Mouse (Mus musculus) CH12.LX (cell line): ENCODE results near the gene Nucb1. TPM values are rescaled to one million over a fixed set of nuclear protein-coding genes. Genes with fewer than 3 reads are reported as not detected.

Experiments used
- DNase-seq: peaks from one replicate; pipeline ENCODE4 v3.0.0-alpha.2; 2013; ENCODE audit errors: extremely low read depth
- H3K27ac ChIP-seq: 2 replicates; pipeline ENCODE4 v1.5.1; 2012; ENCODE audit warnings: low read depth, mild to moderate bottlenecking, control low read depth, moderate library complexity; ENCODE audit not compliant: insufficient read depth
- H3K27me3 ChIP-seq: replicated peaks from 2 replicates; pipeline ENCODE3; 2012; ENCODE audit warnings: inconsistent platforms
- H3K36me3 ChIP-seq, 2 experiments: replicated peaks in 1 of 2; 2 replicates each; pipeline versions ENCODE3 to v1.6.1; 2012; ENCODE audit warnings: inconsistent platforms in 1 of 2, low read length in 1 of 2, mild to moderate bottlenecking in 1 of 2, mixed read lengths in 1 of 2, moderate library complexity in 1 of 2; ENCODE audit not compliant: control insufficient read depth in 1 of 2, insufficient read depth in 1 of 2
- H3K4me1 ChIP-seq, 2 experiments: 2 replicates each; pipeline ENCODE4 v1.6.1; 2012; ENCODE audit warnings: inconsistent platforms in 1 of 2, moderate library complexity in 1 of 2; ENCODE audit not compliant: insufficient read depth in 2 of 2, control insufficient read depth in 1 of 2
- H3K4me2 ChIP-seq: 2 replicates; pipeline ENCODE4 v1.6.1; 2012; ENCODE audit warnings: low read depth, mild to moderate bottlenecking, control low read depth; ENCODE audit not compliant: poor library complexity, insufficient read depth, severe bottlenecking
- H3K4me3 ChIP-seq, 3 experiments: fragments of 150-350 bp in 1 of 3; sonication (generic) in 1 of 3; replicated peaks in 1 of 3; 2 replicates each; pipeline versions ENCODE3 to v1.5.1; 2011 to 2012; ENCODE audit warnings: low read depth in 2 of 3, low read length in 2 of 3, mild to moderate bottlenecking in 2 of 3, moderate library complexity in 2 of 3, control low read depth in 1 of 3, improper control_type of control experiment in 1 of 3, inconsistent platforms in 1 of 3, mixed read lengths in 1 of 3; ENCODE audit not compliant: poor library complexity in 1 of 3
- H3K79me2 ChIP-seq: replicated peaks from 2 replicates; pipeline ENCODE4 v1.6.1; 2012; ENCODE audit warnings: mild to moderate bottlenecking, moderate library complexity; ENCODE audit not compliant: control insufficient read depth, poor library complexity, insufficient read depth, severe bottlenecking; ENCODE audit errors: extremely low read depth
- H3K9ac ChIP-seq: 2 replicates; pipeline ENCODE4 v1.6.1; 2012; ENCODE audit warnings: low read depth, mild to moderate bottlenecking, control low read depth, moderate library complexity; ENCODE audit not compliant: insufficient read depth
- H3K9me3 ChIP-seq: replicated peaks from 2 replicates; pipeline ENCODE3; 2012; ENCODE audit warnings: low read length, inconsistent platforms, mixed read lengths
- BHLHE40 ChIP-seq: IDR thresholded peaks from 2 replicates; pipeline ENCODE4 v1.6.1; 2011; ENCODE audit warnings: mild to moderate bottlenecking, low read depth, low read length, improper control_type of control experiment
- CHD1 ChIP-seq: IDR thresholded peaks from 2 replicates; pipeline ENCODE4 v1.6.1; 2012; ENCODE audit warnings: low read depth, low read length, improper control_type of control experiment, inconsistent platforms
- CHD2 ChIP-seq: IDR thresholded peaks from 2 replicates; pipeline ENCODE4 v1.6.1; 2011; ENCODE audit warnings: low read length, improper control_type of control experiment
- CTCF ChIP-seq, 2 experiments: IDR thresholded peaks in 1 of 2; conservative IDR thresholded peaks in 1 of 2; 2 replicates each; pipeline ENCODE4 v1.5.1; 2011 to 2012; ENCODE audit warnings: low read depth in 2 of 2, low read length in 2 of 2, improper control_type of control experiment in 1 of 2, inconsistent platforms in 1 of 2, mild to moderate bottlenecking in 1 of 2, moderate library complexity in 1 of 2
- E2F4 ChIP-seq: IDR thresholded peaks from 2 replicates; pipeline ENCODE4 v1.6.1; 2011; ENCODE audit warnings: low read depth, low read length, improper control_type of control experiment; ENCODE audit not compliant: insufficient replicate concordance
- ELF1 ChIP-seq: IDR thresholded peaks from 2 replicates; pipeline ENCODE4 v1.6.1; 2014; ENCODE audit warnings: low read depth, mild to moderate bottlenecking, inconsistent platforms, low read length, improper control_type of control experiment
- EP300 ChIP-seq: IDR thresholded peaks from 2 replicates; pipeline ENCODE4 v1.6.1; 2011; ENCODE audit warnings: low read length, improper control_type of control experiment
- ETS1 ChIP-seq: conservative IDR thresholded peaks from 2 replicates; pipeline ENCODE4 v1.6.1; 2012; ENCODE audit warnings: low read depth, mild to moderate bottlenecking, inconsistent platforms, low read length, improper control_type of control experiment, moderate library complexity
- GABPA ChIP-seq: IDR thresholded peaks from 2 replicates; pipeline ENCODE4 v1.6.1; 2012; ENCODE audit warnings: low read depth, low read length, improper control_type of control experiment, inconsistent platforms; ENCODE audit not compliant: insufficient replicate concordance
- HCFC1 ChIP-seq: IDR thresholded peaks from 2 replicates; pipeline ENCODE4 v1.6.1; 2012; ENCODE audit warnings: low read depth, mild to moderate bottlenecking, inconsistent platforms, low read length, improper control_type of control experiment
- IRF4 ChIP-seq: IDR thresholded peaks from 2 replicates; pipeline ENCODE4 v1.6.1; 2014; ENCODE audit warnings: low read depth, mild to moderate bottlenecking, inconsistent platforms, low read length, improper control_type of control experiment
- JUN ChIP-seq: IDR thresholded peaks from 2 replicates; pipeline ENCODE4 v1.6.1; 2011; ENCODE audit warnings: low read depth, mild to moderate bottlenecking, low read length, improper control_type of control experiment, moderate library complexity; ENCODE audit not compliant: insufficient read depth
- JUND ChIP-seq: conservative IDR thresholded peaks from 2 replicates; pipeline ENCODE4 v1.6.1; 2011; ENCODE audit warnings: low read depth, low read length, improper control_type of control experiment
- KAT2A ChIP-seq: IDR thresholded peaks from 2 replicates; pipeline ENCODE4 v1.6.1; 2012; ENCODE audit warnings: low read length, improper control_type of control experiment, inconsistent platforms; ENCODE audit not compliant: insufficient replicate concordance
- MAFK ChIP-seq: IDR thresholded peaks from 2 replicates; pipeline ENCODE4 v1.6.1; 2011; ENCODE audit warnings: low read length, improper control_type of control experiment; ENCODE audit not compliant: insufficient replicate concordance
- MAX ChIP-seq: IDR thresholded peaks from 2 replicates; pipeline ENCODE4 v1.6.1; 2011; ENCODE audit warnings: low read length, improper control_type of control experiment
- MAZ ChIP-seq: IDR thresholded peaks from 2 replicates; pipeline ENCODE4 v1.6.1; 2012; ENCODE audit warnings: low read depth, mild to moderate bottlenecking, inconsistent platforms, low read length, improper control_type of control experiment, moderate library complexity
- MEF2A ChIP-seq: IDR thresholded peaks from 2 replicates; pipeline ENCODE4 v1.6.1; 2014; ENCODE audit warnings: low read depth, mild to moderate bottlenecking, inconsistent platforms, low read length, improper control_type of control experiment, borderline replicate concordance
- MXI1 ChIP-seq: IDR thresholded peaks from 2 replicates; pipeline ENCODE4 v1.6.1; 2011; ENCODE audit warnings: mild to moderate bottlenecking, low read depth, low read length, improper control_type of control experiment
- MYC ChIP-seq: IDR thresholded peaks from 2 replicates; pipeline ENCODE4 v1.6.1; 2011; ENCODE audit warnings: low read depth, mild to moderate bottlenecking, improper control_type of control experiment, low read length
- NELFE ChIP-seq: IDR thresholded peaks from 2 replicates; pipeline ENCODE4 v1.6.1; 2011; ENCODE audit warnings: low read depth, low read length, improper control_type of control experiment
- NRF1 ChIP-seq: IDR thresholded peaks from 2 replicates; pipeline ENCODE4 v1.6.1; 2014; ENCODE audit warnings: low read depth, mild to moderate bottlenecking, inconsistent platforms, low read length, improper control_type of control experiment, moderate library complexity
- PAX5 ChIP-seq: IDR thresholded peaks from 2 replicates; pipeline ENCODE4 v1.6.1; 2012; ENCODE audit warnings: low read length, inconsistent platforms, mixed read lengths
- POLR2A ChIP-seq: IDR thresholded peaks from 2 replicates; pipeline ENCODE4 v1.6.1; 2011; ENCODE audit warnings: low read depth, mild to moderate bottlenecking, improper control_type of control experiment, low read length
- POLR2AphosphoS2 ChIP-seq: IDR thresholded peaks from 2 replicates; pipeline ENCODE4 v1.6.1; 2011; ENCODE audit warnings: low read depth, low read length, improper control_type of control experiment
- RAD21 ChIP-seq: IDR thresholded peaks from 2 replicates; pipeline ENCODE4 v1.6.1; 2011; ENCODE audit warnings: low read depth, mild to moderate bottlenecking, low read length, improper control_type of control experiment, moderate library complexity
- RCOR1 ChIP-seq: conservative IDR thresholded peaks from 2 replicates; pipeline ENCODE4 v1.6.1; 2012; ENCODE audit warnings: low read depth, mild to moderate bottlenecking, inconsistent platforms, low read length, improper control_type of control experiment
- SIN3A ChIP-seq: IDR thresholded peaks from 2 replicates; pipeline ENCODE4 v1.6.1; 2012; ENCODE audit warnings: low read length, improper control_type of control experiment, inconsistent platforms
- SMC3 ChIP-seq: IDR thresholded peaks from 2 replicates; pipeline ENCODE4 v1.6.1; 2011; ENCODE audit warnings: low read depth, low read length, improper control_type of control experiment
- TBP ChIP-seq: conservative IDR thresholded peaks from 2 replicates; pipeline ENCODE4 v1.6.1; 2011; ENCODE audit warnings: low read depth, low read length, improper control_type of control experiment
- TCF12 ChIP-seq: IDR thresholded peaks from 2 replicates; pipeline ENCODE4 v1.6.1; 2014; ENCODE audit warnings: low read depth, mild to moderate bottlenecking, inconsistent platforms, low read length, improper control_type of control experiment
- UBTF ChIP-seq: IDR thresholded peaks from 2 replicates; pipeline ENCODE4 v1.6.1; 2012; ENCODE audit warnings: low read depth, mild to moderate bottlenecking, inconsistent platforms, low read length, improper control_type of control experiment, moderate library complexity
- USF1 ChIP-seq: IDR thresholded peaks from 2 replicates; pipeline ENCODE4 v1.6.1; 2014; ENCODE audit warnings: low read depth, mild to moderate bottlenecking, inconsistent platforms, low read length, improper control_type of control experiment
- USF2 ChIP-seq: conservative IDR thresholded peaks from 2 replicates; pipeline ENCODE4 v1.6.1; 2011; ENCODE audit warnings: low read depth, low read length, improper control_type of control experiment
- ZC3H11A ChIP-seq: IDR thresholded peaks from 2 replicates; pipeline ENCODE4 v1.6.1; 2012; ENCODE audit warnings: low read depth, mild to moderate bottlenecking, inconsistent platforms, low read length, improper control_type of control experiment
- ZKSCAN1 ChIP-seq: IDR thresholded peaks from 2 replicates; pipeline ENCODE4 v1.6.1; 2012; ENCODE audit warnings: low read depth, inconsistent platforms, low read length, improper control_type of control experiment, borderline replicate concordance
- ZMIZ1 ChIP-seq: IDR thresholded peaks from 2 replicates; pipeline ENCODE4 v1.6.1; 2012; ENCODE audit warnings: low read depth, mild to moderate bottlenecking, inconsistent platforms, low read length, improper control_type of control experiment
- ZNF384 ChIP-seq: IDR thresholded peaks from 2 replicates; pipeline ENCODE4 v1.6.1; 2012; ENCODE audit warnings: low read depth, low read length, improper control_type of control experiment, inconsistent platforms
- dilution Hi-C: fragments of 300-500 bp; cut with MboI; formaldehyde crosslinking; loops from 2 replicates; pipeline ENCODE4 v1.14.3; 2020; ENCODE audit warnings: low sequenced_read_pairs; ENCODE audit not compliant: extremely low pct_unique_long_range_greater_than_20kb, extremely low pct_ligation_motif_present
- in situ Hi-C: fragments of 300-500 bp; cut with MboI; formaldehyde crosslinking; loops from 3 replicates; pipeline ENCODE4 v1.14.3; 2019; ENCODE audit warnings: low sequenced_read_pairs, low pct_ligation_motif_present, low pct_unique_long_range_greater_than_20kb, mixed read lengths
- polyA plus RNA-seq: library from polyadenylated mRNA; unstranded; fragments of >175 nt; gene quantifications from 2 replicates; pipeline ENCODE4 v1.2.1, GENCODE M21; 2012; ENCODE audit warnings: low read depth; ENCODE audit not compliant: insufficient read length
- total RNA-seq, 2 experiments: library from RNA; depleted of rRNA; stranded (reverse); fragments of 300-350 nt in 1 of 2; fragments of >200 nt in 1 of 2; gene quantifications; 2 replicates each; pipeline ENCODE4 v1.2.3; 2012 to 2014

Gene Nucb1
- total and polyA plus RNA-seq, 3 experiments = 40.8 to 90.4 (median 83.4) TPM

- Histone ChIP-seq H3K79me2 (no peaks in the 10 kb centered on the region), H3K4me1 (peaks cover 6 to 30% of the 10 kb centered on the region in 2 experiments; a peak in 3 of 4 replicates), H3K9me3 (no peaks in the 10 kb centered on the region), H3K9ac (peak within 1 kb of the TSS; percentile 87), H3K4me2 (peak within 1 kb of the TSS; percentile 60), H3K36me3 (peaks cover 15 to 36% of the 10 kb centered on the region in 2 experiments), H3K27me3 (no peaks in the 10 kb centered on the region), H3K4me3 (peak within 1 kb of the TSS; percentile 69 to 77 (median 74)), H3K27ac (0 out of 2 replicates have a peak within 1 kb of the TSS, but pooled peaks have one; percentile 1)
- no peak for TF ChIP-seq MAFK
- TF ChIP-seq MAX = no peak
- TF ChIP-seq GABPA = no peak
- TF ChIP-seq KAT2A = no peak
- no peak for TF ChIP-seq CHD1
- no peak for TF ChIP-seq ETS1
- TF ChIP-seq CTCF (conservative IDR thresholded peaks at IDR 0.05 in 1 of 2, IDR thresholded peaks at IDR 0.05 in 1 of 2; ENCODE audit: low read depth in 2 of 2, low read length in 2 of 2) = no peak
- TF ChIP-seq ELF1 = no peak
- peak; percentile 57; the same call in 1 of the 2 replicates for TF ChIP-seq SIN3A
- TF ChIP-seq ZNF384 = no peak
- TF ChIP-seq PAX5 = no peak
- no peak for TF ChIP-seq SMC3
- TF ChIP-seq TCF12 = peak; percentile 85
- TF ChIP-seq MXI1 = 0 out of 2 replicates have a peak, but pooled peaks have one; percentile 16
- no peak for TF ChIP-seq RCOR1
- peak; percentile 70; the same call in 1 of the 2 replicates for TF ChIP-seq TBP
- no peak; the same call in 1 of the 2 replicates for TF ChIP-seq CHD2
- peak; percentile 92 for TF ChIP-seq POLR2A
- no peak for TF ChIP-seq MAZ
- TF ChIP-seq MYC = no peak
- no peak for TF ChIP-seq MEF2A
- TF ChIP-seq ZMIZ1 = 0 out of 2 replicates have a peak, but pooled peaks have one; percentile 34
- no peak for TF ChIP-seq ZKSCAN1
- no peak for TF ChIP-seq JUND
- 0 out of 2 replicates have a peak, but pooled peaks have one; percentile 26 for TF ChIP-seq NRF1
- TF ChIP-seq RAD21 = no peak
- no peak for TF ChIP-seq EP300
- TF ChIP-seq IRF4 = no peak
- TF ChIP-seq JUN = no peak
- peak; percentile 45; the same call in 1 of the 2 replicates for TF ChIP-seq POLR2AphosphoS2
- TF ChIP-seq USF1 = no peak
- no peak; the same call in 1 of the 2 replicates for TF ChIP-seq HCFC1
- TF ChIP-seq UBTF = no peak
- TF ChIP-seq USF2 = no peak
- no peak for TF ChIP-seq ZC3H11A
- no peak for TF ChIP-seq E2F4
- no peak for TF ChIP-seq BHLHE40
- peak; percentile 87 for TF ChIP-seq NELFE
- DNase-seq = peak; percentile 67
- dilution Hi-C loops = no loop called here
- in situ Hi-C loops = no loop called here
These were observed 21.7 kb downstream of the Nucb1 start, which contains the start of gene Dhdh for GRCm38 (mm10) chr7:45488293-45489204. Gene Dhdh (minus strand): TSS chr7:45488805.
